Mouse (Mus musculus): ENCODE results near the gene Fbxw2. TPM values are rescaled to one million over a fixed set of nuclear protein-coding genes. Genes with fewer than 3 reads are reported as not detected.
"Not testable (repeated sequence)": the region's sequence is repeated elsewhere in the genome, so short reads cannot be mapped to it uniquely, and the experiment has no call there.

Gene Fbxw2
- polyA plus RNA-seq, 3 experiments from 2014 or later: 62.7 to 77.2 (median 72.8) TPM

GRCm38 (mm10) chr2:34810775-34811174 lies 15.3 kb downstream of the Fbxw2 start:
- no peak for ATAC-seq

DNA sequence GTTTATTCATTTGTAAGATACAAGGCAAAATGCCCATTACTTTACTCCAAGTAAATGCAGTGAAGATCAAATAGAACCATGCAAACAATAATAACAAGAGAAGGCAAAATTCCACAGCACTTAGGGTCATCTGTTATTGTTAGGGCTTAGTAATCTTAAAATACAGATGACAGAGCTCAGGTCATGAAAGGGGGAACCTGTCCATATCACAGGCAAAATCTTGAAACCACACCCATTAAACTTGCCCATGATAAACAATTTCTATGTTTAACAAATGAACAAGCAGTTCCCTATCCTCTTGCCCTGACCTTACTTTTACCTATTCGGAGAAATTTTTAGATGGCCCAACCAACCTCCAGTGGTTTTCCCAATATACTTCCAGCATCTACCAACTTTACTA lies 16.5 kb downstream of the Fbxw2 start:
- no peak for ATAC-seq

GRCm38 (mm10) chr2:34808057-34808456 lies 18.1 kb downstream of the Fbxw2 start:
- ATAC-seq: no peak

GRCm38 (mm10) chr2:34805364-34805950 lies 20.7 kb downstream of the Fbxw2 start:
- no peak for ATAC-seq

GRCm38 (mm10) chr2:34804815-34805214 lies 21.3 kb downstream of the Fbxw2 start:
- ATAC-seq: no peak

GRCm38 (mm10) chr2:34804172-34804571 lies 21.9 kb downstream of the Fbxw2 start:
- no peak for ATAC-seq

- ATAC-seq: no peak
Observed at GRCm38 (mm10) chr2:34803746-34804145, 22.4 kb downstream of the Fbxw2 start.

GRCm38 (mm10) chr2:34802565-34803245 lies 23.4 kb downstream of the Fbxw2 start:
- ATAC-seq: peak; percentile 13

- peak; percentile 91 for ATAC-seq
Observed at GRCm38 (mm10) chr2:34801516-34802482, 24.3 kb downstream of the Fbxw2 start.

DNA sequence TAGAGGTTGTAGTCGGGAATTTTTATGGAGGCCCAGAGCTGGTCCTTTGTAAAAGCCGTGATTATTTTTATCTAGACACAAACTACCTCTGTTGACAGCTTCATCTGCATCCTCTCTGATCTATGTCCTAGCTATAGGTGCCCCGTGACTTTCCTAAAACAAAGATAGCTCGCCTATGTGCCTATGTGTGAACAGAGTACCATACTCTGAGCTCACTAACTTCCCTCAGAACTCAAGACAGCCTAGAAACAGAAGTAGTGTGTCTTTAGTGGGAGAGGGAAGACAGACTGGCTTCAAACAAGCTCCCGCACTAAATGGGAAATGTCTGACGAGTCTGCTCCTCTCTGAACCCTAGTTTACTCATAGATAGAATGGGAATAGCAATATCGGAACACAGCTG lies 25.7 kb downstream of the Fbxw2 start:
- no peak for ATAC-seq

GRCm38 (mm10) chr2:34799357-34800256 lies 26.5 kb downstream of the Fbxw2 start, which contains the start of gene Rabepk:
Rabepk (minus strand) TSS chr2:34799912.
- ATAC-seq: peak; percentile 75

GRCm38 (mm10) chr2:34795426-34795825 lies 30.7 kb downstream of the Fbxw2 start:
- ATAC-seq: no peak

GRCm38 (mm10) chr2:34794511-34794910 lies 31.6 kb downstream of the Fbxw2 start:
- no peak for ATAC-seq

GRCm38 (mm10) chr2:34792543-34792942 lies 33.6 kb downstream of the Fbxw2 start:
- not testable (repeated sequence) for ATAC-seq

DNA sequence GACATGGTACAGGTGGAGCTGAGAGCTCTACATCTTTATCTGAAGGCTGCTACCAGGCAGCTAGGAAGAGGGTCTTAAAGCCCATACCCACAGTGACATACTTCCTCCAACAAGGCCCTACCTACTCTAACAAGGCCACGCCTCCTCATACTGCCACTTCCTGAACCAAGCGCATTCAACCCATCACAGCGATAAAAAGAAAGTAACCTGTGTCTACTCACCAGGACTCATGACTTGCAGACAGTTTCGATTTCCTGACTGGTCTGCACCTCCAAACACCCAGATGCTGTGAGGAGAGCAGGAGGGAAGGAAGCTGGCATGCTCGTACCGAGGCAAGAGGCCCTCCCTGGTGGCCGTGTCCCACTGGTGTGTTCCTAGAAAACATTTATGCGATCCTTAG lies 35.8 kb downstream of the Fbxw2 start:
- ATAC-seq: peak; percentile 100

- peak; percentile 76 for ATAC-seq
Observed at GRCm38 (mm10) chr2:34784085-34784484, 42.0 kb downstream of the Fbxw2 start.

DNA sequence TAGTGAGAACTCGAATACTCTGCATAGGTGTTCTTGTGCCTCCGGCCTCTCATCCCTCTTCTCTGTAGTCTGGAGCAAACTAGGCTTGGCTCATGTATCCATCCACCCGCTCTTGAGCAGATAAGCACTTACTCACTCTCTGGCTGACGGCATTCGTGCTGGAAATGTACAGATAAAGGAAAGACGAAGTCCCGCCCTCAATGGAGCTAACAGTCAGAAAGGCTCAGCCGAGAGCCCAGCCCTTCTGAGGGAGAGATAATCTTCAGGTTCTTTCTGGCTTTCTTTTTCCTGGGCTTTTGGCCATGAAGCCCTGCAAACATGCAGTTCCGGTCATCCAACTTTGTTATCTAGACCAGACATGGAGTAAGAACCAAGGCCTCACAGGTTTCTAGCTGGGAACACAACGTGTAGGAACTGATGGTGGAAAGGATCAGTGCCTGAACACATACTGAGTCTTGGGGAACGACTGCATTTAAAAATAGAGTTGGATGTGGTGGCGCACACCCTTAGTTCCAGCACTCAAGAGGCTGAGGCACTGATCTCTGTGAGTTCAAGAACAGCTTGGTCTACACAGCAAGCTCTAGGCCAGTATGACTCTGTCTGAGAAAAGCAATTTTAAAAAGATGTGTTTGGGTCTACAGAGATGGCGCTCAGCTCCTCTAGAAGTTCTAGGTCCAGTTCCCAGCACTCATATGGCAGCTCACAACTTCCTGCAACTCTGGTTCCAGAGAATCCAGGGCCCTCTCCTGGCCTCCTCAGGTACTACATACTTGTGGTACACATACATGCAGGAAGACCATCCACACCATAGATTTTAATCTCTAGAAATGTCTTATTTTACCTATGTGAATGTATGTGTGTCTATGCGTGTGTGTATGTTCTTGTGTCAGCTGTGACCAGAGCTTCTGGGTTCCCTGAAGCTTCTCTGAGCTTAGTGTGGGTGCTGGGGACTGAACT lies 42.8 kb downstream of the Fbxw2 start:
- no peak for ATAC-seq

GRCm38 (mm10) chr2:34777237-34777868 lies 48.8 kb downstream of the Fbxw2 start:
- no peak for ATAC-seq

DNA sequence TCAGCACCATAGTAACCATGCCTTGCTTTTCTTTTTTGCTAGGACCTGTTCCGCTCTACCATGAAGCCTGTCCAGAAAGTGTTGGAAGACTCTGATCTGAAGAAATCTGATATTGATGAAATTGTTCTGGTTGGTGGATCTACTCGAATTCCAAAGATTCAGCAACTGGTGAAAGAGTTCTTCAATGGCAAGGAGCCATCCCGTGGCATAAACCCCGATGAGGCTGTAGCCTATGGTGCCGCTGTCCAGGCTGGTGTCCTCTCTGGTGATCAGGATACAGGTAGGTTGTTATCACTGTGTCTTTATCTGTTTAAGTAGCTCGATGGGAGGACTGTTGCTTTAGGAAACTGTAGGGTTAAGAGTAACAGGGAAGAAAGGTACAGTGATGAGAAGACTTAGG lies 51.6 kb downstream of the Fbxw2 start:
- no peak for ATAC-seq

- ATAC-seq: no peak
Observed at GRCm38 (mm10) chr2:34773673-34774072, 52.4 kb downstream of the Fbxw2 start.
